Mouse (Mus musculus) spleen, postnatal 36 days (tissue): ENCODE data around the gene Ccdc40.
A peak's percentile ranks its signal among the peaks of the same experiment; 100 is the strongest.
"Not testable (repeated sequence)": the region's sequence is repeated elsewhere in the genome, so short reads cannot be mapped to it uniquely, and the experiment has no call there.

Experiments
- DNase-seq, 2 experiments: peaks; one replicate each; pipeline ENCODE4 v3.0.0; 2022; ENCODE audit warnings: low spot score in 2 of 2, mixed read lengths in 1 of 2

The Ccdc40 gene

GRCm38 (mm10) chr11:119285791-119286527, 57.6 kb downstream of the Ccdc40 start:
- no peak for DNase-seq

GRCm38 (mm10) chr11:119287207-119287992, 59.0 kb downstream of the Ccdc40 start:
- DNase-seq = no peak

- DNase-seq = not testable (repeated sequence)
Observed at GRCm38 (mm10) chr11:119292861-119293260, 64.5 kb downstream of the Ccdc40 start.

GRCm38 (mm10) chr11:119297996-119298395, 69.6 kb downstream of the Ccdc40 start:
- DNase-seq = no peak

- DNase-seq = no peak
Observed at GRCm38 (mm10) chr11:119298917-119299316, 70.5 kb downstream of the Ccdc40 start.

- peak; percentile 93 to 94 for DNase-seq
Observed at GRCm38 (mm10) chr11:119299391-119300245, 71.2 kb downstream of the Ccdc40 start, which contains the start of gene Eif4a3. Gene Eif4a3, minus strand, starts transcription at chr11:119300089.

GRCm38 (mm10) chr11:119300246-119300935, 72.0 kb downstream of the Ccdc40 start:
- no peak for DNase-seq

GRCm38 (mm10) chr11:119300986-119301385, 72.6 kb downstream of the Ccdc40 start:
- DNase-seq = no peak

GRCm38 (mm10) chr11:119304904-119305712, 76.7 kb downstream of the Ccdc40 start:
- DNase-seq = peak; percentile 11 to 24

- no peak for DNase-seq
Observed at GRCm38 (mm10) chr11:119306762-119307657, 78.6 kb downstream of the Ccdc40 start.

GRCm38 (mm10) chr11:119307658-119307867, 79.2 kb downstream of the Ccdc40 start, which contains the start of gene Card14:
Gene Card14, plus strand, starts transcription at chr11:119307768.
- DNase-seq = no peak

GRCm38 (mm10) chr11:119307916-119308315, 79.5 kb downstream of the Ccdc40 start:
- DNase-seq = no peak

GRCm38 (mm10) chr11:119310621-119311020, 82.2 kb downstream of the Ccdc40 start:
- DNase-seq = no peak

GRCm38 (mm10) chr11:119314252-119314936, 86.0 kb downstream of the Ccdc40 start:
- DNase-seq = no peak
